Mouse (Mus musculus) cerebellum, adult 2 months (tissue): ENCODE data around the gene Mllt3. TPM values are rescaled to one million over a fixed set of nuclear protein-coding genes. Genes with fewer than 3 reads are reported as not detected.

Source experiments
- DNase-seq, 2 experiments: peaks; one replicate each; pipeline ENCODE4 v3.0.0; 2021
- H3K27ac ChIP-seq: fragments of 200-500 bp; 2 replicates; pipeline ENCODE4 v1.5.1; 2012; ENCODE audit warnings: low read length, control low read depth, inconsistent platforms; ENCODE audit not compliant: insufficient read depth
- H3K27me3 ChIP-seq: fragments of 200-500 bp; 2 replicates; pipeline ENCODE4 v1.6.1; 2012; ENCODE audit warnings: inconsistent platforms, mild to moderate bottlenecking, low read length, moderate library complexity; ENCODE audit not compliant: control insufficient read depth, insufficient read depth
- H3K4me1 ChIP-seq: fragments of 200-500 bp; 2 replicates; pipeline ENCODE4 v1.6.1; 2011; ENCODE audit warnings: low read length; ENCODE audit not compliant: control insufficient read depth, insufficient read depth
- H3K4me3 ChIP-seq: fragments of 200-500 bp; replicated peaks from 2 replicates; pipeline ENCODE3; 2011; ENCODE audit warnings: mild to moderate bottlenecking, low read depth, low read length, control low read depth; ENCODE audit not compliant: insufficient read depth
- CTCF ChIP-seq: fragments of 200-500 bp; IDR thresholded peaks from 2 replicates; pipeline ENCODE4 v1.5.1; 2011; ENCODE audit warnings: low read depth, mild to moderate bottlenecking, control low read depth, low read length, moderate library complexity, borderline replicate concordance; ENCODE audit not compliant: insufficient read depth
- POLR2A ChIP-seq: fragments of 200-500 bp; IDR thresholded peaks from 2 replicates; pipeline ENCODE4 v1.6.1; 2011; ENCODE audit warnings: low read length, control low read depth, borderline replicate concordance; ENCODE audit not compliant: insufficient read depth
- WGBS: fragments of 180-500 bp; shearing (Covaris S2); methylation state at CpG from one replicate; pipeline ENCODE4 v1.1.7; 2018; 5-methylcytosine and 5-hydroxymethylcytosine counted together
- polyA plus RNA-seq: library from polyadenylated mRNA; depleted of rRNA; stranded (reverse); fragments of >200 nt; gene quantifications from 2 replicates; pipeline ENCODE4 v1.2.3, GENCODE M21; 2012

The Mllt3 gene
- polyA plus RNA-seq, 1 experiment, result 25.8 TPM

DNA sequence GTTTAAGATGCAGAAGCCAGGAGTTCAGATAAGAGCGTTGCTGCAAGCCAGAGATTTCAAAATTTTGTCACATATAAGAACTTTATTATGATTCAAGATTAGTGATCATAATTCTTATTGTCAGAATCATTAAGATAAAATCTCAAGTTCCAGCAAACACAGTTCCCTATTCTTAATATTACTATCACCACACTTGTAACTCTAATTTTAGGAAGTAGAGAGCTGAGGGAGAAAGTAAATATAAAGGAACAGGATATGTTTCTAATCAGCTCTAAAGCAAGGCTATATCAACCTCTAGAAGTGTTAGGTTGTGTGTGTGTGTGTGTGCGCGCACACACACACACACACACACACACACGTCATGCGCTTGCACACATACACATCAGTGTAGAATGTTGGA, 170.0 kb downstream of the Mllt3 start:
- no peak for DNase-seq
- 95% methylated on average over 5 of the region's 5 CpGs for WGBS
- H3K27ac ChIP-seq, result no peak overlapping the region
- peaks cover 9% of the 10 kb centered on the region for H3K4me1 ChIP-seq
- no peak overlapping the region for H3K4me3 ChIP-seq
- TF ChIP-seq POLR2A (no peak), CTCF (no peak)
- H3K27me3 ChIP-seq, result no peaks in the 10 kb centered on the region

GRCm38 (mm10) chr4:87860723-87861122, 172.4 kb downstream of the Mllt3 start:
- no peak overlapping the region for H3K27ac ChIP-seq
- H3K27me3 ChIP-seq, result no peaks in the 10 kb centered on the region
- WGBS, result 94% methylated on average over 5 of the region's 5 CpGs
- no peak for TF ChIP-seq CTCF
- TF ChIP-seq POLR2A, result no peak
- DNase-seq, result no peak
- peaks cover 3% of the 10 kb centered on the region; the same call in 1 of the 2 replicates for H3K4me1 ChIP-seq
- H3K4me3 ChIP-seq, result no peak overlapping the region

DNA sequence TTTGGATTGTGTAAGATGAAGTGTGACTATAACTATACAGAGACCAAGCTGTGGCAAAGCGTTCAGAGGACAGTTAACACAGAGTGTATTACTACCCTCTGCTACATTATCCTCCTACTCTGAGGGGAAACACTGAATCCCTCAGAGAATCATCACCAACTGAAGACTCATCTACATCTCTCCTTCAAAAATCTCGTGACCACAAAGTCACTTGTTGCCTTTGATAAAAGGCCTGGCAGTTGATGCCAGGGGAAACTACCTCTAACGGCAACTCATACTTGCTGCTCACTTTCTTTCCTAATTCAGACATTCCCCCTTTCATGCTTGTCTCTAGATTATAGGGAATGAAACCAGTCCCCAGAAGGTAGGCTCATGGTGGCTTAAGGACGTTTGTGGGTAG, 174.0 kb downstream of the Mllt3 start:
- H3K4me1 ChIP-seq, result peaks cover 2% of the 10 kb centered on the region; the same call in 1 of the 2 replicates
- 84% methylated on average over 4 of the region's 4 CpGs for WGBS
- H3K4me3 ChIP-seq, result no peak overlapping the region
- DNase-seq, result no peak
- H3K27me3 ChIP-seq, result no peaks in the 10 kb centered on the region
- no peak for TF ChIP-seq CTCF
- no peak for TF ChIP-seq POLR2A
- H3K27ac ChIP-seq, result no peak overlapping the region

DNA sequence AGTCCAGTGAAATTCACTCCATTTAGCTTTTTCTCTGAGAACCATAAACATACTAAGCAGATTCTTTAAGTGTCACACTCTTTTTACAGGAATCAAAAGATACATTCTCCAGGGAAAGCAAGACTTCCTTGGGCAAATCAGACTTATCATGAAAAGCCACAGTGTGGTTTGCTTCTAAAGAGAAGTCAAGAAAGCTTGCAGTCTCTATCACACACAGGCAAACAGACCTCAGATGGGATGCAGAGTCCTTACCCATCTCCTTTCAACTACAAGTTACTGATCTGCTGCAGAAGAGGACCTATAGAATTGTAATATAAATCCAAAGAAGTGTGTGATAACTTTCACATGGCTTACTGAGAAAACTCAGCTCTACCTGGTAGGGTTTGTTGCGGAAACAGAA, 175.2 kb downstream of the Mllt3 start:
- WGBS, result 100% methylated on average over 1 of the region's 1 CpGs

GRCm38 (mm10) chr4:87852461-87852860, 180.7 kb downstream of the Mllt3 start:
- Histone ChIP-seq H3K4me1 (peaks cover 2% of the 10 kb centered on the region; the same call in 1 of the 2 replicates), H3K27ac (no peak overlapping the region), H3K4me3 (no peak overlapping the region), H3K27me3 (no peaks in the 10 kb centered on the region)
- 75% methylated on average over 2 of the region's 2 CpGs for WGBS
- DNase-seq, result no peak
- TF ChIP-seq POLR2A (no peak), CTCF (no peak)

More for the DNA sequence above, 175.2 kb downstream of the Mllt3 start:
- Histone ChIP-seq H3K27ac (no peak overlapping the region), H3K4me1 (peaks cover 2% of the 10 kb centered on the region; the same call in 1 of the 2 replicates), H3K27me3 (no peaks in the 10 kb centered on the region), H3K4me3 (no peak overlapping the region)
- DNase-seq, result no peak
- TF ChIP-seq POLR2A (no peak), CTCF (no peak)

DNA sequence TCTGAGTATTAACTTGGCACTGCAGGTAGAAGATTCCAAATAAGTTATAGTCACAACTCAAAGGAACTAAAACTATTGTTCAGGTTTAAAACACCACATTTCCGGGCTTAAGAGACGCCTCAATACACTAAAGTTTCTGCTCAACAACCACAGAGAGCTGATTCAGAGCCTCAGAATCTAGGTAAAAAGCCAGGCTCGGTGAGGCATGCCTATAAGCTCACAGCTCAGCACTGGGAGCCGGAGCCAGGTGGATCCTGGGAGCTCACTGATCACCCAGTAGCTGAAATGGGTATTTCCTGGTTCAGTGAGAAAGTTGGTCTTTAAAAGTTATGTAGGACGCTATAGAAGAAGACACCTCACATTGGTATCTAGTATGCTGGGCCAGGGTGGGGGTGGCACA, 183.1 kb downstream of the Mllt3 start:
- DNase-seq, result no peak
- Histone ChIP-seq H3K27me3 (no peaks in the 10 kb centered on the region), H3K4me3 (no peak overlapping the region), H3K4me1 (no peaks in the 10 kb centered on the region), H3K27ac (no peak overlapping the region)
- TF ChIP-seq POLR2A (no peak), CTCF (no peak)
- 91% methylated on average over 5 of the region's 5 CpGs for WGBS

DNA sequence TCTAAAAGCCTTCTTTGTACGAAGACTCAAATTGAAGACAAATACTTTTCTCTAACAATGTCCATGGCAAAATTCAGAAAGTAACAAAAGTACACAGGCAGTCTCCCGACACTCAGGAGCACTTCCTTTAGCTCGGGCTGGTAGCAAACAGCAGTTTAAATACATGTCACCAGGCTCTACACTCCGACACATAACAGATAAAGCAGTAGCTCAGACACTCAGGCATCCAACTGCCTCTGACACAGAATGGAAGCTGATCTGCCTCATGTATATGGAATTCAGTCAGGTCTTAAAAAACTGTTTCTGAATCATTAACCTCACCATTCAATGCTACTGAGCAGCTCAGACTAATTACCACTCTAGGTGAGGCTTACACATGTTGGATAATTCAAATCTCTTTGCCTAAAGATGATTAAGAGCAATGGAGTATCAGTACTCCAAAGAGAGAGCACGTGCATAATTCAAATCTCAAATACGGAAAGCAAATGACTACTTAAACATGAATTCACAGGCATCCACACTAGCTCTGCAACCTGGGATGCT, 188.4 kb downstream of the Mllt3 start:
- H3K4me1 ChIP-seq, result peaks cover 4% of the 10 kb centered on the region; the same call in 1 of the 2 replicates
- 91% methylated on average over 6 of the region's 6 CpGs for WGBS
- no peak overlapping the region for H3K4me3 ChIP-seq
- H3K27ac ChIP-seq, result no peak overlapping the region
- TF ChIP-seq CTCF (no peak), POLR2A (no peak)
- no peak for DNase-seq
- no peaks in the 10 kb centered on the region for H3K27me3 ChIP-seq

DNA sequence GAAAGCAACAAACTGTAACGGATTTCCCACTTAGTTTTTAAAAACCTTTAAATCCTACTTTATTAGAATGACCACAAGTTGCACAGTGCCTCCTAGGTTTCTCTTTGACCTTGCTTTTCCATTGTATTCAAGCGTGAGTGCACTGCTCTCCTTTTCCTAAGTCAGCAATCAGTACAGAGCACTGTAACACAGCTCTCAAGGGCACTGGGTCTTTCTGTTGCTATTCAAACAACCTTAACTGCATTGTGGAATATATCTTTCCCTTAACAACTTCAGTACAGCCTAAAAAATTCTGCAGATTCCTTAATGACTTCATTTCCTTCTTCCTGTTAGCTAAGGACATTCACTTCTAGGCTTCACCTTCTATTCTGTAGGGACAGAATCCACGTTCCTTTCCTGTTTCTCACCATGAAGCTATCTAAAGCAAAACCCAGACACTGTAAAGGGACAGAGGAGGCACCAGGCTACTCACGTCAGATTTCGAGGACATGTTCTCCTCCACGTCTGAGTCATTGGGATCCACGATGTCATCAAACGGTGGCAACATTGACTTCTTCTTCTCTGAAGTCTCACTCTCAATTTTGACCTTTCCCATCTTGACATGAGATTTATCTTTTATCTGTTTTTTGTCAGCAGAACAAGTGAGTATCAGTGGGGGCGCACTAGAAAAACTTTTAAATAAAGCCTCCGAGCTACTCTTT, 192.8 kb downstream of the Mllt3 start:
- Histone ChIP-seq H3K27me3 (no peaks in the 10 kb centered on the region), H3K4me3 (no peak overlapping the region), H3K27ac (no peak overlapping the region), H3K4me1 (peaks cover 7% of the 10 kb centered on the region; the same call in 1 of the 2 replicates)
- TF ChIP-seq POLR2A (no peak), CTCF (no peak)
- DNase-seq, result no peak
- 89% methylated on average over 10 of the region's 10 CpGs for WGBS
